Mouse (Mus musculus): ENCODE measurements around the gene Usp3. TPM values are rescaled to one million over a fixed set of nuclear protein-coding genes. Genes with fewer than 3 reads are reported as not detected.
A peak's percentile ranks its signal among the peaks of the same experiment; 100 is the strongest.

Usp3 gene
- polyA plus RNA-seq, 1 experiment from 2014 or later, result 103 TPM

- peak overlapping the region; percentile 67 for H3K4me3 ChIP-seq
- DNase-seq (ENCODE audit: low spot score), result peak; percentile 49
- peaks cover 72% of the 10 kb centered on the region for H3K36me3 ChIP-seq (replicated peaks)
- no peaks in the 10 kb centered on the region for H3K27me3 ChIP-seq (replicated peaks; ENCODE audit: low read depth, poor library complexity, severe bottlenecking)
- WGBS, result under 1% methylated on average over 2 of the region's 2 CpGs
- H3K4me1 ChIP-seq, result peaks cover 50% of the 10 kb centered on the region
- H3K27ac ChIP-seq (replicated peaks), result peak overlapping the region; percentile 94
- H3K9me3 ChIP-seq, result no peaks in the 10 kb centered on the region
These were observed 82.0 kb downstream of the Usp3 start for GRCm38 (mm10) chr9:66510944-66511343.

- H3K9me3 ChIP-seq, result no peaks in the 10 kb centered on the region
- H3K27me3 ChIP-seq (replicated peaks; ENCODE audit: low read depth, poor library complexity, severe bottlenecking), result no peaks in the 10 kb centered on the region
- 78% methylated on average over 7 of the region's 7 CpGs for WGBS
- peak overlapping the region; percentile 94; the same call in 1 of the 2 replicates for H3K27ac ChIP-seq (replicated peaks)
- H3K4me3 ChIP-seq, result peak overlapping the region; percentile 67; the same call in 1 of the 2 replicates
- peaks cover 72% of the 10 kb centered on the region for H3K36me3 ChIP-seq (replicated peaks)
- DNase-seq (ENCODE audit: low spot score), result no peak
- H3K4me1 ChIP-seq, result peaks cover 55% of the 10 kb centered on the region
These were observed 82.5 kb downstream of the Usp3 start for GRCm38 (mm10) chr9:66510351-66510841.

GRCm38 (mm10) chr9:66508890-66509399, 84.0 kb downstream of the Usp3 start:
- no peaks in the 10 kb centered on the region for H3K9me3 ChIP-seq
- H3K27ac ChIP-seq (replicated peaks), result no peak overlapping the region
- H3K4me3 ChIP-seq, result no peak overlapping the region
- H3K4me1 ChIP-seq, result peaks cover 55% of the 10 kb centered on the region
- WGBS, result 86% methylated on average over 4 of the region's 4 CpGs
- H3K27me3 ChIP-seq (replicated peaks; ENCODE audit: low read depth, poor library complexity, severe bottlenecking), result no peaks in the 10 kb centered on the region
- peaks cover 72% of the 10 kb centered on the region for H3K36me3 ChIP-seq (replicated peaks)
- DNase-seq (ENCODE audit: low spot score), result no peak

GRCm38 (mm10) chr9:66507684-66508083, 85.3 kb downstream of the Usp3 start:
- Histone ChIP-seq H3K4me1 (peaks cover 42% of the 10 kb centered on the region), H3K36me3 (replicated peaks) (peaks cover 74% of the 10 kb centered on the region), H3K4me3 (no peak overlapping the region), H3K27me3 (replicated peaks; ENCODE audit: low read depth, poor library complexity, severe bottlenecking) (no peaks in the 10 kb centered on the region), H3K9me3 (no peaks in the 10 kb centered on the region), H3K27ac (replicated peaks) (no peak overlapping the region)
- DNase-seq (ENCODE audit: low spot score), result no peak
- WGBS, result 73% methylated on average over 3 of the region's 3 CpGs

- H3K4me3 ChIP-seq, result no peak overlapping the region
- peak overlapping the region; percentile 48 for H3K27ac ChIP-seq (replicated peaks)
- no peak for DNase-seq (ENCODE audit: low spot score)
- peaks cover 86% of the 10 kb centered on the region for H3K36me3 ChIP-seq (replicated peaks)
- no peaks in the 10 kb centered on the region for H3K9me3 ChIP-seq
- H3K4me1 ChIP-seq, result peaks cover 30% of the 10 kb centered on the region
- H3K27me3 ChIP-seq (replicated peaks; ENCODE audit: low read depth, poor library complexity, severe bottlenecking), result no peaks in the 10 kb centered on the region
These were observed 86.5 kb downstream of the Usp3 start for GRCm38 (mm10) chr9:66506424-66506823.

- 59% methylated on average over 4 of the region's 4 CpGs for WGBS
- H3K9me3 ChIP-seq, result no peaks in the 10 kb centered on the region
- no peak overlapping the region for H3K4me3 ChIP-seq
- no peaks in the 10 kb centered on the region for H3K27me3 ChIP-seq (replicated peaks; ENCODE audit: low read depth, poor library complexity, severe bottlenecking)
- peaks cover 91% of the 10 kb centered on the region for H3K36me3 ChIP-seq (replicated peaks)
- peaks cover 27% of the 10 kb centered on the region for H3K4me1 ChIP-seq
- H3K27ac ChIP-seq (replicated peaks), result no peak overlapping the region
- no peak for DNase-seq (ENCODE audit: low spot score)
These were observed 86.9 kb downstream of the Usp3 start for GRCm38 (mm10) chr9:66506011-66506410.

- H3K27me3 ChIP-seq (replicated peaks; ENCODE audit: low read depth, poor library complexity, severe bottlenecking), result no peaks in the 10 kb centered on the region
- 0 out of 2 replicates have a peak overlapping the region, but pooled peaks have one; percentile 0 for H3K27ac ChIP-seq (replicated peaks)
- peaks cover 20% of the 10 kb centered on the region for H3K4me1 ChIP-seq
- DNase-seq (ENCODE audit: low spot score), result no peak
- no peaks in the 10 kb centered on the region for H3K9me3 ChIP-seq
- H3K4me3 ChIP-seq, result no peak overlapping the region
- 77% methylated on average over 9 of the region's 9 CpGs for WGBS
- H3K36me3 ChIP-seq (replicated peaks), result peaks cover 96% of the 10 kb centered on the region
These were observed 87.6 kb downstream of the Usp3 start for GRCm38 (mm10) chr9:66505141-66505917.

GRCm38 (mm10) chr9:66504518-66504917, 88.4 kb downstream of the Usp3 start:
- 92% methylated on average over 13 of the region's 13 CpGs for WGBS

GRCm38 (mm10) chr9:66503879-66504411, 89.0 kb downstream of the Usp3 start:
- no peak overlapping the region for H3K4me3 ChIP-seq
- no peaks in the 10 kb centered on the region for H3K27me3 ChIP-seq (replicated peaks; ENCODE audit: low read depth, poor library complexity, severe bottlenecking)
- 72% methylated on average over 4 of the region's 4 CpGs for WGBS
- H3K9me3 ChIP-seq, result no peaks in the 10 kb centered on the region
- H3K36me3 ChIP-seq (replicated peaks), result peaks cover 92% of the 10 kb centered on the region
- H3K4me1 ChIP-seq, result peaks cover 14% of the 10 kb centered on the region
- DNase-seq (ENCODE audit: low spot score), result no peak
- peak overlapping the region; percentile 40; the same call in 1 of the 2 replicates for H3K27ac ChIP-seq (replicated peaks)

More at GRCm38 (mm10) chr9:66504518-66504917, 88.4 kb downstream of the Usp3 start:
- no peak overlapping the region for H3K27ac ChIP-seq (replicated peaks)
- H3K4me3 ChIP-seq, result no peak overlapping the region
- H3K4me1 ChIP-seq, result peaks cover 14% of the 10 kb centered on the region
- peaks cover 95% of the 10 kb centered on the region for H3K36me3 ChIP-seq (replicated peaks)
- no peaks in the 10 kb centered on the region for H3K27me3 ChIP-seq (replicated peaks; ENCODE audit: low read depth, poor library complexity, severe bottlenecking)
- no peaks in the 10 kb centered on the region for H3K9me3 ChIP-seq
- no peak for DNase-seq (ENCODE audit: low spot score)

- Histone ChIP-seq H3K4me3 (no peak overlapping the region), H3K4me1 (peaks cover 12% of the 10 kb centered on the region), H3K27ac (replicated peaks) (no peak overlapping the region), H3K27me3 (replicated peaks; ENCODE audit: low read depth, poor library complexity, severe bottlenecking) (no peaks in the 10 kb centered on the region), H3K9me3 (no peaks in the 10 kb centered on the region), H3K36me3 (replicated peaks) (peaks cover 89% of the 10 kb centered on the region)
- 83% methylated on average over 2 of the region's 2 CpGs for WGBS
- no peak for DNase-seq (ENCODE audit: low spot score)
These were observed 91.7 kb downstream of the Usp3 start for GRCm38 (mm10) chr9:66501248-66501647.

GRCm38 (mm10) chr9:66493992-66494391, 99.0 kb downstream of the Usp3 start:
- Histone ChIP-seq H3K4me3 (no peak overlapping the region), H3K36me3 (replicated peaks) (peaks cover 96% of the 10 kb centered on the region), H3K27me3 (replicated peaks; ENCODE audit: low read depth, poor library complexity, severe bottlenecking) (no peaks in the 10 kb centered on the region), H3K27ac (replicated peaks) (no peak overlapping the region), H3K9me3 (no peaks in the 10 kb centered on the region), H3K4me1 (no peaks in the 10 kb centered on the region)
- DNase-seq (ENCODE audit: low spot score), result no peak

GRCm38 (mm10) chr9:66492361-66492760, 100.6 kb downstream of the Usp3 start:
- 93% methylated on average over 1 of the region's 1 CpGs for WGBS
- DNase-seq (ENCODE audit: low spot score), result no peak
- Histone ChIP-seq H3K36me3 (replicated peaks) (peaks cover 96% of the 10 kb centered on the region), H3K27ac (replicated peaks) (no peak overlapping the region), H3K9me3 (no peaks in the 10 kb centered on the region), H3K4me3 (no peak overlapping the region), H3K4me1 (no peaks in the 10 kb centered on the region), H3K27me3 (replicated peaks; ENCODE audit: low read depth, poor library complexity, severe bottlenecking) (no peaks in the 10 kb centered on the region)

- H3K4me1 ChIP-seq, result no peaks in the 10 kb centered on the region
- peaks cover 98% of the 10 kb centered on the region for H3K36me3 ChIP-seq (replicated peaks)
- H3K9me3 ChIP-seq, result no peaks in the 10 kb centered on the region
- no peak for DNase-seq (ENCODE audit: low spot score)
- H3K4me3 ChIP-seq, result no peak overlapping the region
- H3K27ac ChIP-seq (replicated peaks), result no peak overlapping the region
- no peaks in the 10 kb centered on the region for H3K27me3 ChIP-seq (replicated peaks; ENCODE audit: low read depth, poor library complexity, severe bottlenecking)
These were observed 104.2 kb downstream of the Usp3 start for GRCm38 (mm10) chr9:66488786-66489185.

All from embryonic facial prominence, embryonic 10.5 days (tissue).